Mouse (Mus musculus): ENCODE results near the gene Armc8.
"Not testable (repeated sequence)": the region's sequence is repeated elsewhere in the genome, so short reads cannot be mapped to it uniquely, and the experiment has no call there.

Armc8 gene

GRCm38 (mm10) chr9:99568347-99569070, at the start of gene Armc8:
Gene Armc8, minus strand, starts transcription at chr9:99568899.
- in situ Hi-C loops (cut with MseI, MboI): no loop called here

- in situ Hi-C loops (cut with MseI, MboI): no loop called here
Measured at GRCm38 (mm10) chr9:99612202-99612601, 43.5 kb upstream of the Armc8 start, which contains the start of gene A4gnt. Gene A4gnt, plus strand, starts transcription at chr9:99612502.

GRCm38 (mm10) chr9:99603566-99603965, 34.9 kb upstream of the Armc8 start:
- in situ Hi-C loops (cut with MseI, MboI): no loop called here

GRCm38 (mm10) chr9:99599127-99599526, 30.4 kb upstream of the Armc8 start:
- in situ Hi-C loops (cut with MseI, MboI): not testable (repeated sequence)

- in situ Hi-C loops (cut with MseI, MboI): no loop called here
Measured at GRCm38 (mm10) chr9:99591144-99591543, 22.4 kb upstream of the Armc8 start.

- in situ Hi-C loops (cut with MseI, MboI): loop anchor here in 1 of 2 experiments (5.0 kb wide), 1 partner anchor 70 kb away; no protein-coding TSS in a partner anchor
Measured at GRCm38 (mm10) chr9:99587505-99588202, 19.0 kb upstream of the Armc8 start.

- in situ Hi-C loops (cut with MseI, MboI): no loop called here
Measured at GRCm38 (mm10) chr9:99580655-99581054, 12.0 kb upstream of the Armc8 start.

- in situ Hi-C loops (cut with MseI, MboI): no loop called here
Measured at GRCm38 (mm10) chr9:99575677-99576480, 7.2 kb upstream of the Armc8 start, which contains the start of gene Dbr1. Gene Dbr1, plus strand, starts transcription at chr9:99575799.

- in situ Hi-C loops (cut with MseI, MboI): no loop called here
Measured at GRCm38 (mm10) chr9:99569071-99569397, 335 bp upstream of the Armc8 start.

- in situ Hi-C loops (cut with MseI, MboI): no loop called here
Measured at GRCm38 (mm10) chr9:99568023-99568346, 714 bp downstream of the Armc8 start.

- in situ Hi-C loops (cut with MseI, MboI): no loop called here
Measured at GRCm38 (mm10) chr9:99563714-99564113, 5.0 kb downstream of the Armc8 start.

- in situ Hi-C loops (cut with MseI, MboI): no loop called here
Measured at GRCm38 (mm10) chr9:99560389-99560788, 8.3 kb downstream of the Armc8 start.

GRCm38 (mm10) chr9:99559557-99559904, 9.2 kb downstream of the Armc8 start:
- in situ Hi-C loops (cut with MseI, MboI): no loop called here

- in situ Hi-C loops (cut with MseI, MboI): no loop called here
Measured at GRCm38 (mm10) chr9:99558824-99559556, 9.7 kb downstream of the Armc8 start.

GRCm38 (mm10) chr9:99557580-99558300, 11.0 kb downstream of the Armc8 start:
- in situ Hi-C loops (cut with MseI, MboI): no loop called here

- in situ Hi-C loops (cut with MseI, MboI): no loop called here
Measured at GRCm38 (mm10) chr9:99555253-99555652, 13.4 kb downstream of the Armc8 start.

- in situ Hi-C loops (cut with MseI, MboI): no loop called here
Measured at GRCm38 (mm10) chr9:99554052-99554451, 14.6 kb downstream of the Armc8 start.

- in situ Hi-C loops (cut with MseI, MboI): no loop called here
Measured at GRCm38 (mm10) chr9:99553049-99553448, 15.7 kb downstream of the Armc8 start.

- in situ Hi-C loops (cut with MseI, MboI): no loop called here
Measured at GRCm38 (mm10) chr9:99552068-99552467, 16.6 kb downstream of the Armc8 start.

GRCm38 (mm10) chr9:99546259-99546658, 22.4 kb downstream of the Armc8 start:
- in situ Hi-C loops (cut with MseI, MboI): no loop called here

- in situ Hi-C loops (cut with MseI, MboI): no loop called here
Measured at GRCm38 (mm10) chr9:99531865-99532264, 36.8 kb downstream of the Armc8 start.
